Mouse (Mus musculus) hematopoietic stem cell, adult 5-6 weeks (primary cell): ENCODE results near the gene Nup85. TPM values are rescaled to one million over a fixed set of nuclear protein-coding genes. Genes with fewer than 3 reads are reported as not detected.

Experiments used
- ATAC-seq, 2 experiments: fragments of 125-278 bp in 1 of 2; replicated peaks in 1 of 2; 2 replicates each; pipeline ENCODE4 v1.8.0; 2016 to 2017; ENCODE audit warnings: inconsistent platforms in 2 of 2, mild to moderate bottlenecking in 2 of 2, moderate number of reproducible peaks in 2 of 2, low read depth in 1 of 2, moderate TSS enrichment in 1 of 2; ENCODE audit not compliant: low FRiP score in 2 of 2, poor library complexity in 2 of 2, severe bottlenecking in 2 of 2, insufficient read depth in 1 of 2, low TSS enrichment in 1 of 2
- total RNA-seq: library from RNA; stranded (forward); fragments of 172-1452, 232-1000 nt; gene quantifications from 2 replicates; pipeline ENCODE4 v1.2.3, GENCODE M21; 2017

The Nup85 gene
- total RNA-seq, 1 experiment from 2014 or later = 108 TPM

GRCm38 (mm10) chr11:115604304-115604696, 40.1 kb downstream of the Nup85 start:
- peak in 1 of 2 experiments; percentile 3; a peak in 1 of 4 replicates for ATAC-seq

GRCm38 (mm10) chr11:115606733-115607132, 42.5 kb downstream of the Nup85 start:
- no peak for ATAC-seq

- no peak for ATAC-seq
Observed at GRCm38 (mm10) chr11:115608421-115609399, 44.5 kb downstream of the Nup85 start.

DNA sequence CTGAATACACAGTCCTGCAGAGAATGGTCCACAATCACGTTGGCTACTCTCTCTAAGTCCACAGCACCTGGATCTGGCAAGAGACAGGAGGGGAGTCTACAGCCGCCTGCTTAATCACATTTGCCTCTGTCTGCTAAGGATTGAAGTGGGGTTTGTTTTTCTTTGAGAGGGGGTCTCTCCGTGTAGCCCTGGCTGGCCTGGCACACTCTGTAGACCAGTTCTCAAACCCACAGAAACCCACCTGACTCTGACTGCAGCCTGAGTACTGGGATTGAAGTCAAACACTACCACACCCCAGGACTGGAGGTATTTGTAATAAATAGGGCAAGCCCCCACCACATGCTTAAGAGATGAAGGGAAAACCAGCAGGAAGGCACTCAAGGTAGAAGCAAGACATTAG, 45.3 kb downstream of the Nup85 start:
- no peak for ATAC-seq

GRCm38 (mm10) chr11:115611173-115611572, 46.9 kb downstream of the Nup85 start:
- ATAC-seq = no peak

- no peak for ATAC-seq
Observed at GRCm38 (mm10) chr11:115612059-115612409, 47.8 kb downstream of the Nup85 start.

DNA sequence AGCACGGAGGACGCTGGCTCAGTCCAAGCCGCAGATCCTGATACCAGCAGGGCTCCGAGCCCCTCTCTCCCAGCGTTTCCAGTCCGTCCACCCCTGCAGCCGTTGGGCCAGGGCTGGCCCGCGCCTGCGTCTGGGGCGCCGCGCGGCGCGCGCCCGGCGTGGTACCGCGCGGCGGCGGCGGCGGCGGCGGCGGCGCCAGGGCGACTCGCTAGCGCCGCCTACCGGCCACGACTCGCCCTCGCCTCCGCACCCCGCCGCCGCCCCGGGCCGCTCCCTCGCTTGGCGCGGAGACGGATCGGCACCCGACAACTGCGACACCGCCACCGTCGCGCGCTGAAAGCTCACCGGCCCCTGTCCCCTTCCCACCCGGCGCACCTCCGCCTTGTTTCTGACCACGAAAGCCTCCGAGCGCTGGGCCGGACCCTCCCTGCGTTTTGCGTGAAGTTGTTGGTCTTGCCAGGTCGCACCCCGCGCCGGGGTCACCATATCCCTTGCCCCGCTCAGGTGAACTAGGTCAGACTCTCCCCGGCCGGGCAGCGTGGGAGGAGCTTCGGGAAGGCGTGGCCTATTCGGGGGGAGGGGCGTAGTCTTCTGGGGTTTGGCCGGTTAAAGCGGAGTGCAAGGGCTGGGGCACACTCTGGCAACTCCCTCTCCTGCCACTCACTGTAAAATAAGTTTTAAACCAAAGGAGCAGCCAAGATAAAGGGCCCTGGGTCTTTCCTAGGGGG, 48.3 kb downstream of the Nup85 start, which contains the start of gene Mif4gd:
TSS of gene Mif4gd (minus strand) at position 560 of the 728 bp plus-strand sequence.
- ATAC-seq = peak; percentile 87 to 89

DNA sequence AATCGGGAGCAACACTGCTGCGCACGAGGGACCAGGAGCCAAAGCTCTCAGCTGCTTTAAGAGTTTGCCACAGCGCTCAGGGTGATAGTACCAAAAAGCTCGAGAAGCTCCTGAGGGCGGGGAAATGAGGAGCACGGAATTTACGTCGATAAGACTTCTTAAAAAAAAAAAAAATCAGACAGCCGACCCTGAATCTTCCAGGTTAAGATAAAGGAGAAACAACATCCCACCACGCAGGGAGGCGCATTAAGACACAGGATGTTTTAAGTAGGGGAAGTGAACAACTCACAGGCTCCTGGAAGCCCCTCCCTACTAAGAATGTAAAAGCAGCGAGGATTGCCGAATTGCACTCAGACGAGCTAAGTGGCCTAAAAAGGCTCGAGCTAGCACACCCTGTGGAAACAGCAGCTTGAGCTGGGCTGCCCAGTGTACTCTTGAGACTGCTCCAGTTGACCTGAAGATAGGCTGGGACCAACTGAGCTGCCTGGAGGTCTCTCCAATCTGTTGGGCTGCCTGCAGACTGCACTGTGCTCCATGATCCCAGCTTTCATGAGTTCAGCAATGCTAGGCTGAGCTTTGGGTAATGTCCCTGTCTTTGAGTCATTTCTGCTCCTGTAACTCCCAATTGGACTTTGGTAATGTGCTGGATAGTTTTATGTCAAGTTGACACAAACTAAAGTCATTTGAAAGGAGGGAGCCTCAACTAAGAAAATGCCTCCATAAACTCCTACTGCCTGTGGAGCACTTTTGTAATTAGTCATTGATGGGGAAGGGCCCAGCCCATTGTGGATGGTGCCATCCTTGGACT, 49.1 kb downstream of the Nup85 start:
- ATAC-seq = peak; percentile 13 to 25; a peak in 2 of 4 replicates

DNA sequence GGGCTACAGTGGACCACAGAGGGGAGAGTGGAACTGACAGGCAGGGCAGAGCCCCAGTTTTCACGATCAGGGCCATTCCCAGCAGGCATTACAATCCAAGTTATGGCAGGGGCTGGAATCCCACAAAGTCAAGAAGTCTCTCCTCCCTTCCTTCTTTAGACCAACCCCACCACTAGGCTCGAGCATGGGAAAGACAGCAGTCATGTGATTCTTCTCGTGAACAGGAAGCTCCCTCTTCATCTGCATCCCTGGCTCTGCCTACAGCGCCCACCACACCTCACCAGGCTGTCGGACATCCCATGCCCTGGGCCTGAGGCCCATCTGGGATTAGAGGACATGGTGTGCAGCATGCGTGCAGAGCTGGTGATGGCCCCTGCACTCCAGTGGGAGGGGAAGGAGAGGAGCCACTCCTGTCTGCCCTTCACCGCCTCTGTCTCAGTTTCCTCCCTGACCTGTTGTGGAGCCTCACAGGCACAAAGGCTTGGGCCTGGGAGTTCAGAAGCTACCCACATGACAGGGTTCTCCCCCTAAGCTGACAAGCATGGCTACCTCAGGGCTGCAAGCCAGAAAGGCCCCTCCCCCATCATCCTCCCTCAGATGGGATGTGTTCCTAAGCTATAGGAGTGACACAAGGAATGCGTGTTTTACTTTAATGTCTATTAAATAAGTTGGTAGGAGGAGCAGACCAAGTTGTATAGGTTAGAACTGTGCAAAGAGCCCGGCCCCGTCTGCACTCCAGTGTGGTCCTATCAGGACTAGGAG, 50.3 kb downstream of the Nup85 start:
- ATAC-seq = no peak

- ATAC-seq = no peak
Observed at GRCm38 (mm10) chr11:115615108-115615825, 51.0 kb downstream of the Nup85 start.

DNA sequence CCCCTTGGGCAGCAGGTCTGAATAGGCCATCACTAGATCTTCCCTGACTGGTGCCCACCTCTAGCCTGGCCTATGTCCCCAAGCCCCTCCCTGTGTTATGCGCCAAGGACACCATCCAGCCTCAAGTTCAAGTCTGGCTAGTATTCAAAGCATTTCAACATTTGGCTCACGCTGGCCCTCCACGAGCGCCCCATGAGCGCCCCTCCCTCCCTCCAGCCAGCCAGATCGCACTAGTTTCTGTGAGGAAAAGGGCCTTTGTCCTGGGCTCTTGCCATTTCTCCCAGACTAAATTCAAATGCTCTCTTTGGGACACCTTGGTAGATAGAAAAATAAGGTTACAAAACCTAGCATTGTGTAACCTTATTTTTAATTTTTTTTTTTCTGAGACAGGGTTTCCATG, 51.6 kb downstream of the Nup85 start:
- no peak for ATAC-seq

- no peak for ATAC-seq
Observed at GRCm38 (mm10) chr11:115616371-115616770, 52.1 kb downstream of the Nup85 start.

DNA sequence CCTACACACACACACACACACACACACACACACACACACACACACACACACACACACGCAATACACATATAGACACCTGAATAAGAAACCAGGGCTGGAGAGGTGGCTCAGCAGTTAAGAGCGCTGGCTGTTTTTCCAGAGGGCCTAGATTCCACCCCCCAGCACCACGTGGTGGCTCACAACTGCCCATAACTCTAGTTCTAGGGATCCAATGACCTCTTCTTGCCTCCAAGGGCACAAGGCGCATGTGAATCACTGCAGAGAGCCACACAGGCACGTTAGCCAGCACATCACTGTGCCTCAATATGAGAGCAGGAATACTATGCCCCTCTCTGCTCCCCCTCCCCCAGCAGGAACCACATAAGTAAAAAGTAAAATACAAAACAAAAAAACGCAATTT, 52.7 kb downstream of the Nup85 start:
- ATAC-seq = no peak

GRCm38 (mm10) chr11:115618001-115618400, 53.8 kb downstream of the Nup85 start:
- no peak for ATAC-seq

GRCm38 (mm10) chr11:115618732-115619516, 54.7 kb downstream of the Nup85 start:
- ATAC-seq = no peak

- no peak for ATAC-seq
Observed at GRCm38 (mm10) chr11:115619949-115620348, 55.7 kb downstream of the Nup85 start.
